Mouse (Mus musculus) forebrain, embryonic 13.5 days (tissue): ENCODE measurements around the gene Cacng8. TPM values are rescaled to one million over a fixed set of nuclear protein-coding genes. Genes with fewer than 3 reads are reported as not detected.

Experiments
- ATAC-seq: fragments of 200-750 bp; cut with Nextera tagmentation; 2 replicates; pipeline ENCODE4 v1.8.0; 2017
- H3K27ac ChIP-seq: fragments of 300-500 bp; sonication (generic); 2 replicates; pipeline ENCODE4 v1.5.1; 2015; ENCODE audit warnings: inconsistent platforms, mild to moderate bottlenecking, moderate library complexity
- H3K27me3 ChIP-seq: fragments of 300-500 bp; sonication (generic); 2 replicates; pipeline ENCODE4 v1.6.1; 2015; ENCODE audit warnings: mild to moderate bottlenecking, inconsistent platforms
- H3K36me3 ChIP-seq: fragments of 300-500 bp; sonication (generic); 2 replicates; pipeline ENCODE4 v1.6.1; 2015; ENCODE audit warnings: mild to moderate bottlenecking, inconsistent platforms; ENCODE audit not compliant: poor library complexity, severe bottlenecking
- H3K4me1 ChIP-seq: fragments of 300-500 bp; sonication (generic); 2 replicates; pipeline ENCODE4 v1.6.1; 2015; ENCODE audit warnings: inconsistent platforms
- H3K4me2 ChIP-seq: fragments of 300-500 bp; sonication (generic); 2 replicates; pipeline ENCODE4 v1.6.1; 2015; ENCODE audit warnings: inconsistent platforms, mild to moderate bottlenecking, moderate library complexity
- H3K4me3 ChIP-seq: fragments of 300-500 bp; sonication (generic); 2 replicates; pipeline ENCODE4 v1.5.1; 2015; ENCODE audit warnings: mild to moderate bottlenecking, inconsistent platforms
- H3K9ac ChIP-seq: fragments of 300-500 bp; sonication (generic); 2 replicates; pipeline ENCODE4 v1.6.1; 2015; ENCODE audit warnings: mild to moderate bottlenecking, inconsistent platforms
- H3K9me3 ChIP-seq: fragments of 300-500 bp; sonication (generic); replicated peaks from 2 replicates; pipeline ENCODE4 v1.6.1; 2016; ENCODE audit warnings: inconsistent platforms
- WGBS: fragments of 180-500 bp; shearing (Covaris S2); methylation state at CpG from one replicate; pipeline ENCODE4 v1.1.7; 2015; 5-methylcytosine and 5-hydroxymethylcytosine counted together
- polyA plus RNA-seq: library from polyadenylated mRNA; unstranded; fragments of >200 nt; fragmentation: Nextera tagmentation; extraction: Ambion mirVana; gene quantifications from 2 replicates; pipeline ENCODE4 v1.2.1, GENCODE M21; 2015

Cacng8 gene
- polyA plus RNA-seq, 1 experiment from 2014 or later: 12.6 TPM

GRCm38 (mm10) chr7:3442476-3443062 is 52.1 kb downstream of the Cacng8 start:
- no peaks in the 10 kb centered on the region for H3K9me3 ChIP-seq
- no peak overlapping the region for H3K4me3 ChIP-seq
- no peaks in the 10 kb centered on the region for H3K27me3 ChIP-seq
- H3K4me1 ChIP-seq: 0 out of 2 replicates have a peak, but pooled peaks cover 3% of the 10 kb centered on the region
- ATAC-seq: no peak
- no peak overlapping the region for H3K9ac ChIP-seq
- no peak overlapping the region for H3K27ac ChIP-seq
- H3K36me3 ChIP-seq: no peaks in the 10 kb centered on the region
- no peak overlapping the region for H3K4me2 ChIP-seq
- 88% methylated on average over 10 of the region's 10 CpGs for WGBS

GRCm38 (mm10) chr7:3444678-3445077 is 54.2 kb downstream of the Cacng8 start:
- Histone ChIP-seq H3K4me1 (no peaks in the 10 kb centered on the region), H3K4me2 (no peak overlapping the region), H3K27ac (no peak overlapping the region), H3K9me3 (no peaks in the 10 kb centered on the region), H3K9ac (no peak overlapping the region), H3K4me3 (no peak overlapping the region), H3K27me3 (no peaks in the 10 kb centered on the region), H3K36me3 (no peaks in the 10 kb centered on the region)
- 77% methylated on average over 3 of the region's 3 CpGs for WGBS
- ATAC-seq: no peak

GRCm38 (mm10) chr7:3446584-3446983 is 56.1 kb downstream of the Cacng8 start:
- H3K4me2 ChIP-seq: no peak overlapping the region
- no peak overlapping the region for H3K27ac ChIP-seq
- no peak overlapping the region for H3K9ac ChIP-seq
- H3K36me3 ChIP-seq: no peaks in the 10 kb centered on the region
- WGBS: 86% methylated on average over 3 of the region's 3 CpGs
- H3K27me3 ChIP-seq: no peaks in the 10 kb centered on the region
- ATAC-seq: no peak
- H3K4me1 ChIP-seq: no peaks in the 10 kb centered on the region
- no peaks in the 10 kb centered on the region for H3K9me3 ChIP-seq
- H3K4me3 ChIP-seq: no peak overlapping the region

GRCm38 (mm10) chr7:3447026-3447425 is 56.5 kb downstream of the Cacng8 start:
- 80% methylated on average over 4 of the region's 4 CpGs for WGBS
- Histone ChIP-seq H3K27me3 (no peaks in the 10 kb centered on the region), H3K27ac (no peak overlapping the region), H3K4me2 (no peak overlapping the region), H3K9ac (no peak overlapping the region), H3K36me3 (no peaks in the 10 kb centered on the region), H3K4me3 (no peak overlapping the region), H3K4me1 (no peaks in the 10 kb centered on the region), H3K9me3 (no peaks in the 10 kb centered on the region)
- no peak for ATAC-seq

GRCm38 (mm10) chr7:3448737-3449454 is 58.4 kb downstream of the Cacng8 start:
- peak; percentile 77 for ATAC-seq
- no peak overlapping the region for H3K4me3 ChIP-seq
- H3K27ac ChIP-seq: no peak overlapping the region
- H3K4me2 ChIP-seq: no peak overlapping the region
- no peaks in the 10 kb centered on the region for H3K27me3 ChIP-seq
- no peaks in the 10 kb centered on the region for H3K4me1 ChIP-seq
- H3K9me3 ChIP-seq: no peaks in the 10 kb centered on the region
- 21% methylated on average over 15 of the region's 15 CpGs for WGBS
- no peak overlapping the region for H3K9ac ChIP-seq
- no peaks in the 10 kb centered on the region for H3K36me3 ChIP-seq

- no peak for ATAC-seq
- no peak overlapping the region for H3K4me2 ChIP-seq
- no peaks in the 10 kb centered on the region for H3K36me3 ChIP-seq
- H3K9ac ChIP-seq: no peak overlapping the region
- H3K4me3 ChIP-seq: no peak overlapping the region
- no peaks in the 10 kb centered on the region for H3K4me1 ChIP-seq
- H3K27me3 ChIP-seq: no peaks in the 10 kb centered on the region
- no peak overlapping the region for H3K27ac ChIP-seq
- no peaks in the 10 kb centered on the region for H3K9me3 ChIP-seq
- whole genome bisulfite sequencing: 76% methylated on average over 5 of the region's 5 CpGs
Observed at GRCm38 (mm10) chr7:3450671-3451070, 60.2 kb downstream of the Cacng8 start.

- no peaks in the 10 kb centered on the region for H3K4me1 ChIP-seq
Observed at GRCm38 (mm10) chr7:3451161-3451560, 60.7 kb downstream of the Cacng8 start.

GRCm38 (mm10) chr7:3452821-3453485 is 62.5 kb downstream of the Cacng8 start:
- Histone ChIP-seq H3K27me3 (no peaks in the 10 kb centered on the region), H3K4me1 (no peaks in the 10 kb centered on the region), H3K9me3 (no peaks in the 10 kb centered on the region), H3K36me3 (no peaks in the 10 kb centered on the region), H3K27ac (no peak overlapping the region), H3K4me2 (no peak overlapping the region), H3K9ac (no peak overlapping the region), H3K4me3 (no peak overlapping the region)
- WGBS: 62% methylated on average over 12 of the region's 12 CpGs
- ATAC-seq: no peak

More at GRCm38 (mm10) chr7:3451161-3451560, 60.7 kb downstream of the Cacng8 start:
- H3K36me3 ChIP-seq: no peaks in the 10 kb centered on the region
- H3K9me3 ChIP-seq: no peaks in the 10 kb centered on the region
- no peak overlapping the region for H3K9ac ChIP-seq
- H3K4me2 ChIP-seq: no peak overlapping the region
- H3K27me3 ChIP-seq: no peaks in the 10 kb centered on the region
- H3K4me3 ChIP-seq: no peak overlapping the region
- WGBS: 69% methylated on average over 6 of the region's 6 CpGs
- H3K27ac ChIP-seq: no peak overlapping the region
- ATAC-seq: no peak

GRCm38 (mm10) chr7:3453486-3454183 is 63.2 kb downstream of the Cacng8 start:
- Histone ChIP-seq H3K27me3 (no peaks in the 10 kb centered on the region), H3K4me2 (no peak overlapping the region), H3K9ac (no peak overlapping the region), H3K36me3 (no peaks in the 10 kb centered on the region), H3K4me3 (no peak overlapping the region), H3K27ac (no peak overlapping the region), H3K4me1 (no peaks in the 10 kb centered on the region), H3K9me3 (no peaks in the 10 kb centered on the region)
- no peak for ATAC-seq
- WGBS: 57% methylated on average over 11 of the region's 11 CpGs

- Histone ChIP-seq H3K9ac (no peak overlapping the region), H3K4me3 (no peak overlapping the region), H3K27ac (no peak overlapping the region), H3K9me3 (no peaks in the 10 kb centered on the region), H3K4me2 (no peak overlapping the region), H3K4me1 (no peaks in the 10 kb centered on the region), H3K36me3 (no peaks in the 10 kb centered on the region), H3K27me3 (no peaks in the 10 kb centered on the region)
- WGBS: 96% methylated on average over 10 of the region's 10 CpGs
- ATAC-seq: no peak
Observed at GRCm38 (mm10) chr7:3457111-3457840, 66.8 kb downstream of the Cacng8 start.

GRCm38 (mm10) chr7:3457841-3458217 is 67.3 kb downstream of the Cacng8 start:
- Histone ChIP-seq H3K27ac (no peak overlapping the region), H3K9me3 (no peaks in the 10 kb centered on the region), H3K4me3 (no peak overlapping the region), H3K27me3 (no peaks in the 10 kb centered on the region), H3K4me1 (no peaks in the 10 kb centered on the region), H3K4me2 (no peak overlapping the region), H3K36me3 (no peaks in the 10 kb centered on the region), H3K9ac (no peak overlapping the region)
- no peak for ATAC-seq
- WGBS: 75% methylated on average over 9 of the region's 9 CpGs
